Mouse (Mus musculus): ENCODE measurements around the gene Gtf2f2. TPM values are rescaled to one million over a fixed set of nuclear protein-coding genes. Genes with fewer than 3 reads are reported as not detected.

Gene Gtf2f2
- polyA plus RNA-seq, 1 experiment from 2014 or later = 37.5 TPM

GRCm38 (mm10) chr14:75852016-75852415, 158.6 kb downstream of the Gtf2f2 start:
- WGBS = 83% methylated on average over 5 of the region's 5 CpGs
- no peaks in the 10 kb centered on the region for H3K9me3 ChIP-seq (ENCODE audit: low read depth, low read length)
- no peak overlapping the region for H3K4me3 ChIP-seq (ENCODE audit: low read depth, low read length)
- peaks cover 51% of the 10 kb centered on the region for H3K36me3 ChIP-seq (ENCODE audit: insufficient read depth)
- no peaks in the 10 kb centered on the region for H3K4me1 ChIP-seq (ENCODE audit: insufficient read depth)
- no peak overlapping the region for H3K9ac ChIP-seq
- H3K4me2 ChIP-seq = no peak overlapping the region
- TF ChIP-seq CTCF (IDR thresholded peaks at IDR 0.05; ENCODE audit: low read depth) = no peak
- no peaks in the 10 kb centered on the region for H3K27me3 ChIP-seq (ENCODE audit: insufficient read depth, low read length)
- no peak overlapping the region for H3K27ac ChIP-seq (ENCODE audit: low read depth)
- ATAC-seq (ENCODE audit: insufficient read depth) = no peak
- DNase-seq = no peak

- no peak overlapping the region for H3K27ac ChIP-seq (ENCODE audit: low read depth)
- peaks cover 59% of the 10 kb centered on the region for H3K36me3 ChIP-seq (ENCODE audit: insufficient read depth)
- ATAC-seq (ENCODE audit: insufficient read depth) (no peak), DNase-seq (no peak)
- H3K4me1 ChIP-seq (ENCODE audit: insufficient read depth) = peaks cover 5% of the 10 kb centered on the region; the same call in 1 of the 2 replicates
- no peak overlapping the region for H3K4me2 ChIP-seq
- WGBS = 80% methylated on average over 6 of the region's 6 CpGs
- TF ChIP-seq CTCF (IDR thresholded peaks at IDR 0.05; ENCODE audit: low read depth) = no peak
- no peaks in the 10 kb centered on the region for H3K9me3 ChIP-seq (ENCODE audit: low read depth, low read length)
- no peak overlapping the region for H3K9ac ChIP-seq
- no peak overlapping the region for H3K4me3 ChIP-seq (ENCODE audit: low read depth, low read length)
- H3K27me3 ChIP-seq (ENCODE audit: insufficient read depth, low read length) = no peaks in the 10 kb centered on the region
Observed at GRCm38 (mm10) chr14:75850819-75851218, 159.8 kb downstream of the Gtf2f2 start.

DNA sequence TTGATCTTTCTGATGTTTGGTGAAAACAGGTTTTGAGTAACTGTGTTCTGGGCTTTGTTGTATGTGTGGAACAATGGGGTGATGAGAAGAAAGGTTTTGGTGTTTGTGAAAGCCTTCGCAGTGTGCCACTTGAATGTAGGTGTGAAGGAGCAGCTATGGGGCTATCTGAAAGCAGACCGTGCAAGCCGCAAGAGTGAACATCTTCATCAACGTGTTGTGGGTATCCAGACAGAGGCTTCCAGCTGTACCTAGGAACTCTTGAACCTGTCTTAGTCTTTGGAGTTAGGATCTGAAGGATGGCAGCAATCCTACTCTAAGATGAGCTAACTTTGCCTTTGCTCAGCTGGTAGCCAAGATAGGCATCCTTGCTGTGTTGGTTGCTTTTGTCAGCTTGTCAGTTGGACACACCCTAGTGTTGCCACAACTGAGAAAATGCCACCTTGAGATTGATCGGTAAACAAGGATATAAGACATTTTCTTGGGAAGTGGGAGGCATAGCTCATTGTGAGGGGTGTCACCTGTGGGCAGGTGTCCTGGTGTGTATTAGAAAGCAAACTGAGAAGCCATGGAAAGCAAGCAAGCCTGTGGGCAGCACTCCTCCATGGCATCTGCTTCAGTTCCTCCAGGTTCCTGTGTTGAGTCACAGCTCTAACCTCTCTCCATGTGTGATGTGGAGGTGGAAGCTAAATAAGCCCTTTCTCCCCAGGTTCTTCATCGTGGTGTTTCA, 160.7 kb downstream of the Gtf2f2 start:
- no peak overlapping the region for H3K4me2 ChIP-seq
- WGBS = 89% methylated on average over 6 of the region's 6 CpGs
- ATAC-seq (ENCODE audit: insufficient read depth) = no peak
- TF ChIP-seq CTCF (IDR thresholded peaks at IDR 0.05; ENCODE audit: low read depth) = no peak
- no peaks in the 10 kb centered on the region for H3K9me3 ChIP-seq (ENCODE audit: low read depth, low read length)
- H3K27me3 ChIP-seq (ENCODE audit: insufficient read depth, low read length) = no peaks in the 10 kb centered on the region
- peaks cover 59% of the 10 kb centered on the region for H3K36me3 ChIP-seq (ENCODE audit: insufficient read depth)
- H3K9ac ChIP-seq = no peak overlapping the region
- no peak overlapping the region for H3K27ac ChIP-seq (ENCODE audit: low read depth)
- no peak overlapping the region for H3K4me3 ChIP-seq (ENCODE audit: low read depth, low read length)
- peaks cover 5% of the 10 kb centered on the region; the same call in 1 of the 2 replicates for H3K4me1 ChIP-seq (ENCODE audit: insufficient read depth)
- DNase-seq = no peak

DNA sequence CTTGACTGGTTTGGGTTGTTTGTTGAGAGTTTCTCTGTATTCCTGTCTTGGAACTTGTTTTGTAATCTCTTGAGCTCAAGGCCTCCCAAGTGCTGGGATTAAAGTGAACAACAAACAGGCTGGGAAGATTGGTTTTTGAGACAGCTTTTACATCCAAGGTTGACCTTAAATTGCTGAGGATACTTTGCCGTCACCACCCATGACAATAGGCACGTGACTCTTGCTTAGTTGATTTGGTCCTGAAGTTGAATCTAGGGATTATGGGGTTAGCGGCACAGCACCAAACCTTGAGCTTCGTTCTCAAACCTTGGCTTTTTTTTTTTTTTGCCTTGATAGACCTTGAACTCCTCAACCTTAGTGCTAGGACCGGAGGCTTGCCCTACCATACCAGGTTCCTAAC, 161.4 kb downstream of the Gtf2f2 start:
- H3K9me3 ChIP-seq (ENCODE audit: low read depth, low read length) = no peaks in the 10 kb centered on the region
- WGBS = 71% methylated on average over 5 of the region's 5 CpGs
- TF ChIP-seq CTCF (IDR thresholded peaks at IDR 0.05; ENCODE audit: low read depth) = no peak
- H3K27me3 ChIP-seq (ENCODE audit: insufficient read depth, low read length) = no peaks in the 10 kb centered on the region
- DNase-seq = no peak
- no peak for ATAC-seq (ENCODE audit: insufficient read depth)
- H3K36me3 ChIP-seq (ENCODE audit: insufficient read depth) = peaks cover 59% of the 10 kb centered on the region
- H3K4me3 ChIP-seq (ENCODE audit: low read depth, low read length) = no peak overlapping the region
- no peak overlapping the region for H3K27ac ChIP-seq (ENCODE audit: low read depth)
- peaks cover 5% of the 10 kb centered on the region; the same call in 1 of the 2 replicates for H3K4me1 ChIP-seq (ENCODE audit: insufficient read depth)
- H3K4me2 ChIP-seq = no peak overlapping the region
- no peak overlapping the region for H3K9ac ChIP-seq

- DNase-seq = no peak
- Histone ChIP-seq H3K36me3 (ENCODE audit: insufficient read depth) (peaks cover 59% of the 10 kb centered on the region), H3K9me3 (ENCODE audit: low read depth, low read length) (no peaks in the 10 kb centered on the region), H3K4me2 (no peak overlapping the region), H3K27ac (ENCODE audit: low read depth) (no peak overlapping the region), H3K4me3 (ENCODE audit: low read depth, low read length) (no peak overlapping the region), H3K27me3 (ENCODE audit: insufficient read depth, low read length) (no peaks in the 10 kb centered on the region), H3K9ac (no peak overlapping the region), H3K4me1 (ENCODE audit: insufficient read depth) (peaks cover 5% of the 10 kb centered on the region; the same call in 1 of the 2 replicates)
- no peak for ATAC-seq (ENCODE audit: insufficient read depth)
- no peak for TF ChIP-seq CTCF (IDR thresholded peaks at IDR 0.05; ENCODE audit: low read depth)
- 93% methylated on average over 5 of the region's 5 CpGs for WGBS
Observed at GRCm38 (mm10) chr14:75848482-75848881, 162.2 kb downstream of the Gtf2f2 start.

DNA sequence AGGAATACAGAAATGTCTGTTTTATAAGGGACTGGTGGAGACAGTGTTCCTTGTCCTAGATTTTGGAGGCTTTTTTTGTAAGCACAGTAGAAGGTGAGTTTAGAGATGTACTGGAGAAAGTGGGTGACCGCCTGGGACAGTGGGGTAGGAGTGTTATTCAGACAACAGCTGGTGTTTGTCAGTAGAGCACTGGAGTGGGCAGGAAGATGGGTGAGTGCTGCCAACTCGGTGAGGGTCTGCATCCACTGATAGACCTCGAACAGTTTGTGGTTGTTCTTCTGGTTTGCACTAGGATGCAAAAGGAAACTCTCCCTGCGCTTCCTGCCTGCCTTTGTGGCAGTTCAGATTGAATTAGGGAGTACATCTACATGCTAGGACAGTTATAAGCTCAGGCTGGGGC, 163.0 kb downstream of the Gtf2f2 start:
- no peaks in the 10 kb centered on the region for H3K9me3 ChIP-seq (ENCODE audit: low read depth, low read length)
- no peak for TF ChIP-seq CTCF (IDR thresholded peaks at IDR 0.05; ENCODE audit: low read depth)
- peaks cover 5% of the 10 kb centered on the region; the same call in 1 of the 2 replicates for H3K4me1 ChIP-seq (ENCODE audit: insufficient read depth)
- H3K27me3 ChIP-seq (ENCODE audit: insufficient read depth, low read length) = no peaks in the 10 kb centered on the region
- WGBS = 77% methylated on average over 4 of the region's 4 CpGs
- ATAC-seq (ENCODE audit: insufficient read depth) (no peak), DNase-seq (no peak)
- no peak overlapping the region for H3K27ac ChIP-seq (ENCODE audit: low read depth)
- peaks cover 59% of the 10 kb centered on the region for H3K36me3 ChIP-seq (ENCODE audit: insufficient read depth)
- no peak overlapping the region for H3K9ac ChIP-seq
- no peak overlapping the region; the same call in 1 of the 2 replicates for H3K4me3 ChIP-seq (ENCODE audit: low read depth, low read length)
- H3K4me2 ChIP-seq = no peak overlapping the region

Other genes starting within 250 kb of the Gtf2f2 start
- gene Slc25a30, start 223.8 kb downstream of the Gtf2f2 start, polyA plus RNA-seq (2014; fragmentation: Nextera tagmentation; extraction: Ambion mirVana) = 4.1 and 4.7 TPM in 2 replicates
- gene Tpt1, start 165.8 kb downstream of the Gtf2f2 start, polyA plus RNA-seq (2014; fragmentation: Nextera tagmentation; extraction: Ambion mirVana) = 1,140 and 1,218 TPM in 2 replicates
- 0.69 and 0.97 TPM in 2 replicates for gene Kctd4, start 55.9 kb downstream of the Gtf2f2 start, polyA plus RNA-seq (2014; fragmentation: Nextera tagmentation; extraction: Ambion mirVana)
- gene Gpalpp1, start 99.9 kb upstream of the Gtf2f2 start, polyA plus RNA-seq (2014; fragmentation: Nextera tagmentation; extraction: Ambion mirVana) = 13.6 and 14.7 TPM in 2 replicates
- gene Nufip1, start 100.0 kb upstream of the Gtf2f2 start, polyA plus RNA-seq (2014; fragmentation: Nextera tagmentation; extraction: Ambion mirVana) = 15.2 and 15.5 TPM in 2 replicates